Mouse (Mus musculus) Muller cell, postnatal 12 days (primary cell): ENCODE measurements at regions not wholly inside any gene's neighbourhood (a gene's known extent, or its start where the extent isn't known, plus 50 kb on each side); places are given as distances from the start of the nearest gene placed in this dataset.
"Not testable (repeated sequence)": the region's sequence is repeated elsewhere in the genome, so short reads cannot be mapped to it uniquely, and the experiment has no call there.

Experiments
- DNase-seq: peaks from one replicate; pipeline ENCODE4 v3.0.0-alpha.2; 2015; ENCODE audit errors: inconsistent ontology term

- no peak for DNase-seq
These were observed 414.3 kb upstream of the Slc39a10 start for GRCm38 (mm10) chr1:47306961-47307360.

GRCm38 (mm10) chr1:47299311-47299710, 406.7 kb upstream of the Slc39a10 start:
- no peak for DNase-seq

GRCm38 (mm10) chr1:47285639-47286038, 393.0 kb upstream of the Slc39a10 start:
- DNase-seq = no peak

- DNase-seq = peak; percentile 59
These were observed 385.8 kb upstream of the Slc39a10 start for GRCm38 (mm10) chr1:47278321-47279020.

GRCm38 (mm10) chr1:47277839-47278238, 385.2 kb upstream of the Slc39a10 start:
- peak; percentile 73 for DNase-seq

- DNase-seq = no peak
These were observed 379.5 kb upstream of the Slc39a10 start for GRCm38 (mm10) chr1:47272131-47272530.

GRCm38 (mm10) chr1:47263611-47264010, 371.0 kb upstream of the Slc39a10 start:
- no peak for DNase-seq

- no peak for DNase-seq
These were observed 369.0 kb upstream of the Slc39a10 start for GRCm38 (mm10) chr1:47261505-47262130.

- DNase-seq = not testable (repeated sequence)
These were observed 358.1 kb upstream of the Slc39a10 start for GRCm38 (mm10) chr1:47250706-47251105.

GRCm38 (mm10) chr1:47217088-47217487, 324.4 kb upstream of the Slc39a10 start:
- no peak for DNase-seq

GRCm38 (mm10) chr1:47216419-47217002, 323.9 kb upstream of the Slc39a10 start:
- peak; percentile 31 for DNase-seq

GRCm38 (mm10) chr1:47213476-47213875, 320.8 kb upstream of the Slc39a10 start:
- DNase-seq = no peak

- DNase-seq = no peak
These were observed 300.3 kb upstream of the Slc39a10 start for GRCm38 (mm10) chr1:47193001-47193400.

GRCm38 (mm10) chr1:47164417-47164816, 271.8 kb upstream of the Slc39a10 start:
- peak; percentile 49 for DNase-seq

GRCm38 (mm10) chr1:47163808-47164410, 271.3 kb upstream of the Slc39a10 start:
- peak; percentile 95 for DNase-seq

- DNase-seq = peak; percentile 65
These were observed 237.4 kb upstream of the Slc39a10 start for GRCm38 (mm10) chr1:47130031-47130430.

GRCm38 (mm10) chr1:47119636-47120035, 227.0 kb upstream of the Slc39a10 start:
- DNase-seq = no peak

GRCm38 (mm10) chr1:47116681-47117080, 224.0 kb upstream of the Slc39a10 start:
- DNase-seq = not testable (repeated sequence)

GRCm38 (mm10) chr1:47112494-47112893, 219.8 kb upstream of the Slc39a10 start:
- DNase-seq = no peak

GRCm38 (mm10) chr1:47104055-47104454, 211.4 kb upstream of the Slc39a10 start:
- no peak for DNase-seq

- peak; percentile 27 for DNase-seq
These were observed 210.8 kb upstream of the Slc39a10 start for GRCm38 (mm10) chr1:47103321-47103988.
